Mouse (Mus musculus) ES-E14 (cell line): ENCODE data around the gene Iffo1. TPM values are rescaled to one million over a fixed set of nuclear protein-coding genes. Genes with fewer than 3 reads are reported as not detected.

Experiments used
- DNase-seq: peaks from one replicate; pipeline ENCODE4 v3.0.0-alpha.2; 2013; ENCODE audit warnings: low read depth, low spot score
- H3K27ac ChIP-seq: 2 replicates; pipeline ENCODE4 v1.5.1; 2012; ENCODE audit warnings: low read depth, mild to moderate bottlenecking, low read length, moderate library complexity, mixed read lengths; ENCODE audit not compliant: poor library complexity, insufficient read depth, severe bottlenecking
- H3K36me3 ChIP-seq: 2 replicates; pipeline ENCODE4 v1.6.1; 2012; ENCODE audit warnings: mild to moderate bottlenecking, low read length, moderate library complexity, mixed read lengths; ENCODE audit not compliant: control insufficient read depth, poor library complexity, insufficient read depth, severe bottlenecking
- H3K4me1 ChIP-seq, 2 experiments: fragments of 150-350 bp in 1 of 2; sonication (generic) in 1 of 2; 2 replicates each; pipeline ENCODE4 v1.6.1; 2012; ENCODE audit warnings: low read length in 2 of 2, mild to moderate bottlenecking in 1 of 2, mixed read lengths in 1 of 2; ENCODE audit not compliant: control insufficient read depth in 2 of 2, insufficient read depth in 2 of 2, poor library complexity in 1 of 2
- H3K4me3 ChIP-seq, 2 experiments: fragments of 150-350 bp in 1 of 2; sonication (generic) in 1 of 2; 2 replicates each; pipeline ENCODE4 v1.5.1; 2012; ENCODE audit warnings: low read length in 2 of 2, low read depth in 1 of 2, mild to moderate bottlenecking in 1 of 2, mixed read lengths in 1 of 2; ENCODE audit not compliant: insufficient read depth in 1 of 2, poor library complexity in 1 of 2, severe bottlenecking in 1 of 2
- H3K9ac ChIP-seq: 2 replicates; pipeline ENCODE4 v1.6.1; 2012; ENCODE audit warnings: low read depth, mild to moderate bottlenecking, low read length, mixed read lengths; ENCODE audit not compliant: poor library complexity, insufficient read depth, severe bottlenecking
- H3K9me3 ChIP-seq: fragments of 150-350 bp; sonication (generic); 2 replicates; pipeline ENCODE4 v1.6.1; 2012; ENCODE audit warnings: low read depth, mild to moderate bottlenecking, low read length; ENCODE audit not compliant: control insufficient read depth, insufficient read depth
- CHD2 ChIP-seq: IDR thresholded peaks from 2 replicates; pipeline ENCODE4 v1.6.1; 2014; ENCODE audit warnings: mild to moderate bottlenecking, low read depth, low read length, inconsistent platforms
- HCFC1 ChIP-seq: IDR thresholded peaks from 2 replicates; pipeline ENCODE4 v1.6.1; 2012; ENCODE audit warnings: low read length, inconsistent platforms, borderline replicate concordance; ENCODE audit not compliant: insufficient read depth
- MAFK ChIP-seq: IDR thresholded peaks from 2 replicates; pipeline ENCODE4 v1.6.1; 2014; ENCODE audit warnings: mild to moderate bottlenecking, low read depth, low read length, inconsistent platforms; ENCODE audit not compliant: insufficient read depth
- ZC3H11A ChIP-seq: IDR thresholded peaks from 2 replicates; pipeline ENCODE4 v1.6.1; 2012; ENCODE audit warnings: low read depth, mild to moderate bottlenecking, inconsistent platforms, low read length, borderline replicate concordance
- ZNF384 ChIP-seq: IDR thresholded peaks from 2 replicates; pipeline ENCODE4 v1.6.1; 2012; ENCODE audit warnings: low read depth, low read length, inconsistent platforms
- in situ Hi-C, 2 experiments: fragments of 600-800 bp; cut with MboI; formaldehyde crosslinking; loops; one replicate each; pipeline ENCODE4 v1.15.1; 2025; ENCODE audit warnings: low sequenced_read_pairs in 2 of 2, inconsistent platforms in 1 of 2; ENCODE audit not compliant: unreplicated experiment in 2 of 2
- total RNA-seq: library from RNA; depleted of rRNA; stranded (reverse); fragments of 300-350 nt; gene quantifications from 2 replicates; pipeline ENCODE4 v1.2.3, GENCODE M21; 2012

Iffo1 gene
- total RNA-seq, 1 experiment, result 15.1 TPM

DNA sequence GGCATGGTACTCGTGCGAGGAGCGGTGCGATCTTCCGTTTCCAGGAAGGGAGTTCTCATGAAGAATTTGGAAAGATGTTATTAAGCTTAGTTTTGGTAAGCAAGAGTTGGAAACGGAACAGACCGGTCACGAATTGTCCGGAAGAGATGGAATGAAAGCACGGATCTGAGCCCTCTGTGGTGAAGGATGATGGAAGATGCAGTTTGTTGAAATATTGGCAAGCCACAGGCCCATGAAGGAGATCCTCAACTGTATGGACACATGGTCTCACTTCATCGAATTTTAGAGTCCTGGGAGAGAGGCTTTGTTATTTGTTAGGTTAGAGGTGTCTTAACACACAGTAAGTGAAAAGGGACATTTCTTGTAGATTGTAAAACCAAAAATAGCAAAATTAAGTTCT, 12.6 kb upstream of the Iffo1 start:
- Histone ChIP-seq H3K27ac (no peak overlapping the region), H3K36me3 (peaks cover 52% of the 10 kb centered on the region), H3K9ac (peak overlapping the region; percentile 91), H3K4me3 (peak overlapping the region; percentile 80 to 86), H3K9me3 (no peaks in the 10 kb centered on the region), H3K4me1 (peaks cover 0 to 11% of the 10 kb centered on the region in 2 experiments; a peak in 1 of 4 replicates)
- no peak for DNase-seq
- in situ Hi-C loops, result no loop called here
- TF ChIP-seq CHD2 (no peak), ZC3H11A (no peak), MAFK (no peak), ZNF384 (no peak), HCFC1 (no peak)

DNA sequence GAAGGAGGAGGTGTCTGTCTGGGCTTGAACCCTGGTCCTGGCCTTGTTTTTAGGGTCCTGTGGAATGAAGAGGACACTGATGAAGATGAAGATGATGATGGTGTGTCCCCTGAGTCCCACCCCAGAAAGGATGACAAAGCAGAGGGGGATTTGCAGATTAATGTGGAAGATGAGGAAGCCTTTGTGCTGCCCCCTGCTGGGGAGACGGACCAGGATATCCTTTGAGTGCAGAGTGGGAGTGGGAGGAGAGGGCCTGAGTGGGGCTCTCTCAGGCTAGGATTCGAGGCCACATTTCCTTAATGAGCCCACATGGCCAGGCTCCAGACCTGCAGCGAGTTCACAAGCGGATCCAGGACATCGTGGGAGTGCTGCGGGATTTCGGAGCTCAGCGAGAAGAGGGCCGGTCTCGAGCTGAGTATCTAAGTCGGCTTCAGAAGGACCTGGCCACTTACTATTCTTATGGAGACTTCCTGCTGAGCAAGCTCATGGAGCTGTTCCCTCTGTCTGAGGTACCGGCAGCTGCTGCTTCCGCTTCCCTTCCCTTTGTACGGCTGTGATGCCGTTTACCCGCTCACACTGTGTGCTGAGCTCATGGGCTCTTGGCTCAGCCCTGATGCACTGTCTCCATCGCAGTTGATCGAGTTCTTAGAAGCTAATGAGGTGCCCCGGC, 7.9 kb upstream of the Iffo1 start:
- peaks cover 0 to 9% of the 10 kb centered on the region in 2 experiments; a peak in 2 of 4 replicates for H3K4me1 ChIP-seq
- peaks cover 84% of the 10 kb centered on the region for H3K36me3 ChIP-seq
- no peak overlapping the region; a peak in 1 of 4 replicates for H3K4me3 ChIP-seq
- no peaks in the 10 kb centered on the region for H3K9me3 ChIP-seq
- in situ Hi-C loops, result no loop called here
- H3K9ac ChIP-seq, result no peak overlapping the region
- no peak for DNase-seq
- H3K27ac ChIP-seq, result 0 out of 2 replicates have a peak overlapping the region, but pooled peaks have one; percentile 7
- no peak for TF ChIP-seq HCFC1
- TF ChIP-seq ZC3H11A, result no peak
- TF ChIP-seq CHD2, result no peak
- no peak for TF ChIP-seq ZNF384
- TF ChIP-seq MAFK, result 0 out of 2 replicates have a peak, but pooled peaks have one; percentile 11

DNA sequence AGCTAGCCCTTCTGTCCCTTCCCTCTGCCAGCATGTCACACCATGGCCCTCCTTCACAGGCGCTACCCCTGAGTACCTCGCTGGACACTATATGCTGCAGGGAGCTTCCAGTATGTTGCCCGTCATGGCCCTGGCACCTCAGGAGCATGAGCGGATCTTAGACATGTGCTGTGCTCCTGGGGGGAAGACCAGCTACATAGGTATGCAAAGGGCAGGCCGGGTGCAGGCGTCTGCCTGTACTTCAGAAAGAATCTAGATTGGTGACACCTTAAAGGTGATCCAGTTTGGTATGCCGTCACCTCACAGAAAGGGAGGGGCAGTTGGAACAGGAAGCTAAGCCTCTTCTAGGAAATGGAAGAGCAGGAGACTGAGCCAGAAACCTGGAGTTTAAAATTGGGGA, 5.3 kb upstream of the Iffo1 start:
- TF ChIP-seq ZNF384 (no peak), ZC3H11A (no peak), CHD2 (no peak), HCFC1 (no peak), MAFK (no peak)
- in situ Hi-C loops, result no loop called here

DNA sequence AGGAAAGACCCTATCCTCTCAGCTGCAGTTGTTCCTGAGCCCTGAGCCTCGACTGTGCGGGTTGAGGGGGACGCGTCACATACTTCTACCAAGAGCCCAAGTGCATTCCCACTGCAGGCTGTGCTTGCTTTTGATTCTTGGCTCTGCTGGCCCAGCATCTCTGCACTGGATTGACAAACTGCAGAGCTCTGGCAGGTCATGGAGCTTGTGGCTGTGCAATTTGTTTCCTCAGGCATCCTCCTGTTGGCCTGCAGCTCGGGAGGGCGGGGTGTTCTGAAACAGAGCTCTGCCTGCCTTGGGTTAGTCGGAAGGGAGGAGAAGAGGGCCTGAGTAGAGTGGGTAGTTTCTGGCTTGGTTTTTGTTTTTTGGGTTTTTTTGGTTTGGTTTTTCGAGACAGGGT, 2.6 kb upstream of the Iffo1 start:
- DNase-seq, result no peak
- H3K9ac ChIP-seq, result no peak overlapping the region
- H3K9me3 ChIP-seq, result no peaks in the 10 kb centered on the region
- in situ Hi-C loops, result no loop called here
- H3K4me1 ChIP-seq, result peaks cover 0 to 13% of the 10 kb centered on the region in 2 experiments; a peak in 2 of 4 replicates
- TF ChIP-seq CHD2 (no peak), HCFC1 (no peak), ZNF384 (no peak), ZC3H11A (no peak), MAFK (no peak)
- H3K27ac ChIP-seq, result no peak overlapping the region
- H3K4me3 ChIP-seq, result no peak overlapping the region
- peaks cover 58% of the 10 kb centered on the region for H3K36me3 ChIP-seq

More for the DNA sequence above, 5.3 kb upstream of the Iffo1 start:
- H3K4me1 ChIP-seq, result peaks cover 0 to 11% of the 10 kb centered on the region in 2 experiments; a peak in 2 of 4 replicates
- H3K9ac ChIP-seq, result no peak overlapping the region
- peaks cover 83% of the 10 kb centered on the region for H3K36me3 ChIP-seq
- no peak for DNase-seq
- no peak overlapping the region for H3K27ac ChIP-seq
- H3K9me3 ChIP-seq, result no peaks in the 10 kb centered on the region
- H3K4me3 ChIP-seq, result no peak overlapping the region

GRCm38 (mm10) chr6:125143128-125143527, 1.9 kb upstream of the Iffo1 start:
- H3K36me3 ChIP-seq, result peaks cover 54% of the 10 kb centered on the region
- TF ChIP-seq CHD2, result no peak
- TF ChIP-seq ZNF384, result no peak
- no peak for TF ChIP-seq MAFK
- no peak for TF ChIP-seq HCFC1
- no peak for TF ChIP-seq ZC3H11A
- DNase-seq, result no peak

More at GRCm38 (mm10) chr6:125143128-125143527, 1.9 kb upstream of the Iffo1 start:
- H3K4me3 ChIP-seq, result no peak overlapping the region
- in situ Hi-C loops, result no loop called here
- H3K9ac ChIP-seq, result no peak overlapping the region
- no peak overlapping the region for H3K27ac ChIP-seq
- H3K9me3 ChIP-seq, result no peaks in the 10 kb centered on the region
- peaks cover 0 to 14% of the 10 kb centered on the region in 2 experiments; a peak in 2 of 4 replicates for H3K4me1 ChIP-seq
